Mouse (Mus musculus) liver, adult 2 months (tissue): Measurements from ENCODE around the gene Apoa2. TPM values are rescaled to one million over a fixed set of nuclear protein-coding genes. Genes with fewer than 3 reads are reported as not detected.

ENCODE experiments used
- DNase-seq: peaks from one replicate; pipeline ENCODE4 v3.0.0-alpha.2; 2011; ENCODE audit warnings: low read depth, low spot score; ENCODE audit errors: extremely low read depth
- H3K27ac ChIP-seq: fragments of 200-500 bp; replicated peaks from 2 replicates; pipeline ENCODE4 v1.5.1; 2012; ENCODE audit warnings: low read depth, mild to moderate bottlenecking, control low read depth, inconsistent platforms, low read length; ENCODE audit not compliant: insufficient read depth
- H3K27me3 ChIP-seq: fragments of 200-500 bp; 2 replicates; pipeline ENCODE4 v1.6.1; 2012; ENCODE audit warnings: mild to moderate bottlenecking, moderate library complexity, low read length, inconsistent platforms; ENCODE audit not compliant: control insufficient read depth, insufficient read depth
- H3K36me3 ChIP-seq: fragments of 200-500 bp; 2 replicates; pipeline ENCODE4 v1.6.1; 2012; ENCODE audit warnings: low read length, inconsistent platforms; ENCODE audit not compliant: control insufficient read depth, insufficient read depth
- H3K4me1 ChIP-seq: fragments of 200-500 bp; 2 replicates; pipeline ENCODE4 v1.6.1; 2011; ENCODE audit warnings: low read length; ENCODE audit not compliant: control insufficient read depth, insufficient read depth
- H3K4me3 ChIP-seq: fragments of 200-500 bp; 2 replicates; pipeline ENCODE4 v1.5.1; 2011; ENCODE audit warnings: low read depth, mild to moderate bottlenecking, control low read depth, low read length, moderate library complexity; ENCODE audit not compliant: insufficient read depth
- H3K79me2 ChIP-seq: fragments of 200-500 bp; 2 replicates; pipeline ENCODE4 v1.6.1; 2012; ENCODE audit warnings: inconsistent platforms, mild to moderate bottlenecking, low read length, moderate library complexity; ENCODE audit not compliant: control insufficient read depth, insufficient read depth
- H3K9ac ChIP-seq: fragments of 200-500 bp; 2 replicates; pipeline ENCODE4 v1.6.1; 2012; ENCODE audit warnings: low read depth, mild to moderate bottlenecking, control low read depth, inconsistent platforms, low read length
- CTCF ChIP-seq: fragments of 200-500 bp; IDR thresholded peaks from 2 replicates; pipeline ENCODE4 v1.5.1; 2011; ENCODE audit warnings: low read depth, low read length, control low read depth
- POLR2A ChIP-seq: fragments of 200-500 bp; IDR thresholded peaks from 2 replicates; pipeline ENCODE4 v1.6.1; 2011; ENCODE audit warnings: low read length, control low read depth; ENCODE audit not compliant: insufficient read depth; ENCODE audit errors: extremely low read depth
- WGBS: fragments of 180-500 bp; shearing (Covaris S2); methylation state at CpG from one replicate; pipeline ENCODE4 v1.1.7; 2018; 5-methylcytosine and 5-hydroxymethylcytosine counted together
- polyA plus RNA-seq: library from polyadenylated mRNA; depleted of rRNA; stranded (reverse); fragments of >200 nt; gene quantifications from 2 replicates; pipeline ENCODE4 v1.2.3, GENCODE M21; 2012
- total RNA-seq: library from RNA; depleted of rRNA; stranded (reverse); fragments of >200 nt; gene quantifications from 2 replicates; pipeline ENCODE4 v1.2.3, GENCODE M21; 2014

The Apoa2 gene
- total and polyA plus RNA-seq, 2 experiments, result 18,176 to 29,095 TPM

GRCm38 (mm10) chr1:171263666-171264461 is 39.0 kb downstream of the Apoa2 start:
- 79% methylated on average over 3 of the region's 3 CpGs for WGBS
- H3K27ac ChIP-seq, result no peak overlapping the region
- H3K4me1 ChIP-seq, result peaks cover 10% of the 10 kb centered on the region; the same call in 1 of the 2 replicates
- H3K4me3 ChIP-seq, result no peak overlapping the region
- no peak for DNase-seq
- TF ChIP-seq CTCF (no peak; the same call in 1 of the 2 replicates), POLR2A (no peak)
- no peak overlapping the region for H3K9ac ChIP-seq
- no peaks in the 10 kb centered on the region for H3K27me3 ChIP-seq
- H3K79me2 ChIP-seq, result no peaks in the 10 kb centered on the region
- H3K36me3 ChIP-seq, result no peaks in the 10 kb centered on the region

- 68% methylated on average over 4 of the region's 4 CpGs for WGBS
- DNase-seq, result no peak
- Histone ChIP-seq H3K27me3 (no peaks in the 10 kb centered on the region), H3K36me3 (no peaks in the 10 kb centered on the region), H3K79me2 (no peaks in the 10 kb centered on the region), H3K9ac (no peak overlapping the region), H3K4me1 (peaks cover 5% of the 10 kb centered on the region; the same call in 1 of the 2 replicates), H3K4me3 (no peak overlapping the region), H3K27ac (no peak overlapping the region; the same call in 1 of the 2 replicates)
- TF ChIP-seq POLR2A, result no peak
- no peak for TF ChIP-seq CTCF
Observed at GRCm38 (mm10) chr1:171265971-171266744, 41.3 kb downstream of the Apoa2 start.

- Histone ChIP-seq H3K9ac (no peak overlapping the region), H3K4me1 (peaks cover 5% of the 10 kb centered on the region; the same call in 1 of the 2 replicates), H3K36me3 (0 out of 2 replicates have a peak, but pooled peaks cover 2% of the 10 kb centered on the region), H3K27ac (no peak overlapping the region), H3K4me3 (no peak overlapping the region), H3K27me3 (no peaks in the 10 kb centered on the region), H3K79me2 (no peaks in the 10 kb centered on the region)
- no peak for TF ChIP-seq POLR2A
- TF ChIP-seq CTCF, result no peak
- WGBS, result 45% methylated on average over 1 of the region's 1 CpGs
- DNase-seq, result no peak
Observed at GRCm38 (mm10) chr1:171268341-171268740, 43.5 kb downstream of the Apoa2 start.

- Histone ChIP-seq H3K4me3 (peak within 1 kb of the TSS; percentile 91), H3K36me3 (peaks cover 7% of the 10 kb centered on the region; the same call in 1 of the 2 replicates), H3K27ac (peak within 1 kb of the TSS; percentile 49), H3K27me3 (no peaks in the 10 kb centered on the region), H3K79me2 (no peaks in the 10 kb centered on the region), H3K9ac (peak within 1 kb of the TSS; percentile 81), H3K4me1 (peaks cover 5% of the 10 kb centered on the region; the same call in 1 of the 2 replicates)
- TF ChIP-seq POLR2A (peak; percentile 96), CTCF (no peak)
- peak; percentile 65 for DNase-seq
- 6% methylated on average over 36 of the region's 36 CpGs for WGBS
Observed at GRCm38 (mm10) chr1:171269848-171270572, 45.2 kb downstream of the Apoa2 start, which contains the start of gene B4galt3. B4galt3 (plus strand) TSS chr1:171270328.

GRCm38 (mm10) chr1:171270573-171270900 is 45.7 kb downstream of the Apoa2 start:
- Histone ChIP-seq H3K27ac (peak overlapping the region; percentile 49), H3K27me3 (no peaks in the 10 kb centered on the region), H3K4me3 (peak overlapping the region; percentile 91), H3K36me3 (peaks cover 11% of the 10 kb centered on the region; the same call in 1 of the 2 replicates), H3K9ac (peak overlapping the region; percentile 81), H3K79me2 (no peaks in the 10 kb centered on the region), H3K4me1 (peaks cover 5% of the 10 kb centered on the region; the same call in 1 of the 2 replicates)
- no peak for DNase-seq
- 1% methylated on average over 19 of the region's 19 CpGs for WGBS
- TF ChIP-seq CTCF (no peak), POLR2A (no peak)
